Mouse (Mus musculus): ENCODE results near the gene Ovol1. TPM values are rescaled to one million over a fixed set of nuclear protein-coding genes. Genes with fewer than 3 reads are reported as not detected.

The Ovol1 gene
- polyA plus RNA-seq, 1 experiment = not detected

DNA sequence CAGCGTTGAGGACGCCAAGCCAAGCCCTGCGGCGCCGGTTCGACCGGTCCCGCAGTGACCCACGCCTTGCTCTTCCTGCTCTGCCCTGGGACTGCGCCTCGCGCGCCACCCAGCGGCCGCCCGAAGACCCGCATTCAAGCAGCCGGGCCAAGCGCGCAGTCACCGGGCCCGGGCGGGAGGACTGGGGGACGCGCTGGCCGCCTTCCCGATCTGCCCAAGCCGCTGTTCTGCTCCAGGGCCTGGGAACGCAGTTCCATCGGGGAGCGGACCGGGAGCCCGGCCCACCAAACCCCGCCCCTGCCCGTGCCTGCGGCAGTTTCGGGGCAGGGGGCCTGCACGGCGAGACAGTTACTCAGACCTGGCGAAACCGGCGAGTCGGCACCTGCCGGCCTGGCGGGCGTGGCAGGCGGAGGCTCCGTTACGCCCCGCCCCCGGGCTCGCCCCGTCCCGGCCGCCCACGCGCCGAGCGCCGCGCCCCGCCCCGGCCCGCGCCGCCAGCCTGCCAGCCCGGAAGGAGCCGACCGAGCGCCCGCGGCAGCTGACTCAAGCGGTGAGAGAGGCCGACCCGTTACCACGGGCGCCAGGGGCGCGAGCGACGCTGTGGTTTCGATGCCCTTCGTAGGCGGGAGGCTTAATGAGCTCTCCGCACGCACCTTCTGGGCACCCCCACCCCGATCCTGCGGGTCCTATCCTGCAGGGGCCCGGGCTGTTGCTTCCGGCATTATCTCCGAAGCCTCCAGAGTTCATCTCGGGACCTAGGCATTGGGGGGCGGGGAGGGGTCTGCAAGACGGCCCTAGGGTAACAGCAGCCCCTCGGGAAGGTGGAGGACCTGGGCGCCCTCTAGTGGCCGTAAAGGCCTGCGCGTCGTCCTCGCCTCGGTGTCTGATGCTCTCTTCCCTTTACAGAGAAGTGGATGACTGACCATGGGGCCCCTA lies 7.4 kb upstream of the Ovol1 start, which contains the start of gene Ap5b1:
Gene Ap5b1, plus strand, starts transcription at position 492 of the 936 bp plus-strand sequence.
- peaks cover 8% of the 10 kb centered on the region for H3K4me1 ChIP-seq (ENCODE audit: control insufficient read depth, insufficient read depth, low read length)
- WGBS = under 1% methylated on average over 102 of the region's 102 CpGs
- no peaks in the 10 kb centered on the region for H3K27me3 ChIP-seq (ENCODE audit: control insufficient read depth, insufficient read depth, low read length)
- H3K4me3 ChIP-seq (replicated peaks; ENCODE audit: insufficient read depth, low read depth, low read length) = peak within 1 kb of the TSS; percentile 73
- TF ChIP-seq CTCF (IDR thresholded peaks at IDR 0.05; ENCODE audit: borderline replicate concordance, insufficient read depth, low read depth, low read length) (peak; percentile 80), POLR2A (IDR thresholded peaks at IDR 0.05; ENCODE audit: borderline replicate concordance, insufficient read depth, low read length) (peak; percentile 60)
- H3K27ac ChIP-seq (ENCODE audit: insufficient read depth, low read length) = peak within 1 kb of the TSS; percentile 93
- DNase-seq = peak; percentile 93 to 96

DNA sequence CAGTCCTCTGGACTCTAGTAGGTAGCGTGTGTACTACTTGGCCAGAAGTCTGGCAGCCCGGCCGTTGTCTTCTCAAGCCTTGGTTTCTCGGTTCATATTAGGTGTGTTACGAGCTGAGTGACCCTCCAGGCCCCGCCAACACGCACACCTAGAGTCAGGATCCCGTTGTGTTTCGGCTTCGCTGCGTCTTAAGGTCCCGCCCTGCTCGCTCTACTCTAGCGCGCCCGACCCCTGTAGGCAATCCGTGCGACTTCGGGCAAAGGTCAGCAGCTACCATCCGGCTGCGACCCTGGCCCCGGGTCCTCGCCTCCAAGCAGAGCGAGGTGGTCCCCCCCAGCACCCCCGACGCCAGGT lies 6.7 kb upstream of the Ovol1 start:
- Histone ChIP-seq H3K4me3 (replicated peaks; ENCODE audit: insufficient read depth, low read depth, low read length) (peak overlapping the region; percentile 73), H3K27me3 (ENCODE audit: control insufficient read depth, insufficient read depth, low read length) (no peaks in the 10 kb centered on the region), H3K4me1 (ENCODE audit: control insufficient read depth, insufficient read depth, low read length) (peaks cover 8% of the 10 kb centered on the region), H3K27ac (ENCODE audit: insufficient read depth, low read length) (peak overlapping the region; percentile 93)
- TF ChIP-seq CTCF (IDR thresholded peaks at IDR 0.05; ENCODE audit: borderline replicate concordance, insufficient read depth, low read depth, low read length) (no peak), POLR2A (IDR thresholded peaks at IDR 0.05; ENCODE audit: borderline replicate concordance, insufficient read depth, low read length) (no peak)
- under 1% methylated on average over 26 of the region's 26 CpGs for WGBS
- DNase-seq = no peak

DNA sequence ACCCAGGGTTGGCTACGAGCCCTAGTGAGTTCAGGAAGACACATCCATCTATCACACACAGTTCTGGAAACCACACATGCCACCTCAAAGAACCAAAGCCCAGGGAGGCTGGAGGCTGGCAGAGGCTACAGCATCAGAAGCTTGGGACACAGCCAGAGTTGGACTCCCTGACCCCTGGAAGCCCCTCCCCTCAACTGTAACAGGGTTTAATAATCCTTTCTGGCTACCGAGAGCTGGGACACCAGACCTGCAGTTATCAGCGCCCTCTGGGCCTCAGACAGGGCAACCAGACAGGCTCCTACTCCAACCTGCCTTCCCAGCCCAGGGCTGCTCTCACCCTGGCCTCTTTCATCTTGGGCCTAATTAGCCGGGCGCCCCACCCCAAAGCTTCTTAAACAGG lies 5.9 kb upstream of the Ovol1 start:
- no peaks in the 10 kb centered on the region for H3K27me3 ChIP-seq (ENCODE audit: control insufficient read depth, insufficient read depth, low read length)
- H3K4me3 ChIP-seq (replicated peaks; ENCODE audit: insufficient read depth, low read depth, low read length) = no peak overlapping the region
- H3K4me1 ChIP-seq (ENCODE audit: control insufficient read depth, insufficient read depth, low read length) = peaks cover 8% of the 10 kb centered on the region
- TF ChIP-seq CTCF (IDR thresholded peaks at IDR 0.05; ENCODE audit: borderline replicate concordance, insufficient read depth, low read depth, low read length) (no peak), POLR2A (IDR thresholded peaks at IDR 0.05; ENCODE audit: borderline replicate concordance, insufficient read depth, low read length) (no peak)
- no peak overlapping the region for H3K27ac ChIP-seq (ENCODE audit: insufficient read depth, low read length)
- WGBS = 82% methylated on average over 5 of the region's 5 CpGs
- peak in 1 of 2 experiments; percentile 18 for DNase-seq

DNA sequence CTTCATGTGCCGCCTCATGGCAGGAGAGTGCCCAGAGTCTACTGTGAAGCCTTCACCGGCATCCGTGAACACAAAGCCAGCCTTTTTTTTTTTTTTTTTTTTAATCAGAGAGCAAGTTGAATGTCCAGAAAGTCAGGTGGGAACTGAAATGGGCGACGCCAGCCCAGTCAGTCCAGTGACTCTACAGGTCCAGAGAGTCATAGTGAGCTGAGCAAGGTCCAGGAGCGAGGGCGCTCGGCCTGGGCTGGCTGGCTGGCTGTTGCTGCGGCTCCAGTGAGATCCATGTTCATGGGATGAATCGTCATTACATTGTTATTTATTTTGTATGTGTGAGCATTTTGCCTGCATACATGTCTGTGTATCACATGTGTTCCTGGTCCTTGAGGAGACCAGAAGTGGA lies 2.3 kb upstream of the Ovol1 start:
- Histone ChIP-seq H3K27ac (ENCODE audit: insufficient read depth, low read length) (no peak overlapping the region), H3K27me3 (ENCODE audit: control insufficient read depth, insufficient read depth, low read length) (peaks cover 7% of the 10 kb centered on the region; the same call in 1 of the 2 replicates), H3K4me3 (replicated peaks; ENCODE audit: insufficient read depth, low read depth, low read length) (no peak overlapping the region), H3K4me1 (ENCODE audit: control insufficient read depth, insufficient read depth, low read length) (peaks cover 4% of the 10 kb centered on the region; the same call in 1 of the 2 replicates)
- 92% methylated on average over 10 of the region's 10 CpGs for WGBS
- no peak for DNase-seq
- TF ChIP-seq CTCF (IDR thresholded peaks at IDR 0.05; ENCODE audit: borderline replicate concordance, insufficient read depth, low read depth, low read length) (no peak), POLR2A (IDR thresholded peaks at IDR 0.05; ENCODE audit: borderline replicate concordance, insufficient read depth, low read length) (no peak)

DNA sequence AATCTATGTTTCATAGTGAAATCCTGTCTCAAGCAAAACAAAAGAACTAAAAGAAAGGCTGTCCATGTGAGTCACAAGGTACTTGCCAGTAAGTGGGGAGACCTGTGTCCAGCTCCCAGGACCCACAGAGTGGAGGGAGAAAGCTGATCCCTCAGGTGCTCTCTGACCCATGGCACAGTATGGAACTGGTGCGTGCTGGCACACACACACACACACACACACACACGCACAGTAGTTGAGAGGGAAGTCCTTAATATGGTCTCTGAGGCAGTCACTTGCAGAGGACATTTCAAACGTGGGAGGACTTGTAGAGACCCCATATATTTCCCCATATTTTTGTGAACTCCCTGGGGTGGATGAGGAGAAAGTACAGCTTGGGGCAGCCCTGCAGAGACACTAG lies 1.4 kb upstream of the Ovol1 start:
- no peak overlapping the region for H3K4me3 ChIP-seq (replicated peaks; ENCODE audit: insufficient read depth, low read depth, low read length)
- 68% methylated on average over 3 of the region's 3 CpGs for WGBS
- peaks cover 4% of the 10 kb centered on the region; the same call in 1 of the 2 replicates for H3K4me1 ChIP-seq (ENCODE audit: control insufficient read depth, insufficient read depth, low read length)
- DNase-seq = no peak
- no peak for TF ChIP-seq POLR2A (IDR thresholded peaks at IDR 0.05; ENCODE audit: borderline replicate concordance, insufficient read depth, low read length)
- no peak for TF ChIP-seq CTCF (IDR thresholded peaks at IDR 0.05; ENCODE audit: borderline replicate concordance, insufficient read depth, low read depth, low read length)
- H3K27ac ChIP-seq (ENCODE audit: insufficient read depth, low read length) = no peak overlapping the region
- H3K27me3 ChIP-seq (ENCODE audit: control insufficient read depth, insufficient read depth, low read length) = peaks cover 7% of the 10 kb centered on the region; the same call in 1 of the 2 replicates

DNA sequence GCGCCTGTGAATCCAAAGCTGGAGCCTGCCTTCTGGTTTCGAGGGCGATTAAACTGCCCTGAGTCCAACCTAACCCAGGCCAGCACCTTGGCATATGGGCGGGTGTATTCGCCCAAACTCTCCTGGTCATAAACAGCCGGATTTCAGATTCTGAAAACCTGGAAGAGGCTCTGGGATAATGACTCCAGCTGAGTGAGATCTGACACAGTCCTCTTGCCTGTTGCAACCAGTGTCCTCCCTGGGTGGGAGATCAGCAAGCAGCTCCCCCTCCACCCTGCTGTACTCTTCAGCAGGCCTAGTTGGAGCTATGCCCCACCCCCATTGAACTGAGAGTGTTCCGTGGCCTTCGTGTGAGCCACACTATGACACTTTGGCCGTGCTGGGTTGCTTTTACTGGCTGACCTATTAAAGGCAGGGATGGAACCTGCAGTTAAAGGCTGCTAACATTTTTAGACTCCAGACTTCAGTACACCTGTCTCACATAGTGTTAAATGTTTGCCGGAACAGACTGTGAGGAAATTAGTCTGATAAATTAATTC lies 875 bp upstream of the Ovol1 start:
- H3K4me3 ChIP-seq (replicated peaks; ENCODE audit: insufficient read depth, low read depth, low read length) = no peak overlapping the region
- WGBS = 31% methylated on average over 10 of the region's 10 CpGs

DNA sequence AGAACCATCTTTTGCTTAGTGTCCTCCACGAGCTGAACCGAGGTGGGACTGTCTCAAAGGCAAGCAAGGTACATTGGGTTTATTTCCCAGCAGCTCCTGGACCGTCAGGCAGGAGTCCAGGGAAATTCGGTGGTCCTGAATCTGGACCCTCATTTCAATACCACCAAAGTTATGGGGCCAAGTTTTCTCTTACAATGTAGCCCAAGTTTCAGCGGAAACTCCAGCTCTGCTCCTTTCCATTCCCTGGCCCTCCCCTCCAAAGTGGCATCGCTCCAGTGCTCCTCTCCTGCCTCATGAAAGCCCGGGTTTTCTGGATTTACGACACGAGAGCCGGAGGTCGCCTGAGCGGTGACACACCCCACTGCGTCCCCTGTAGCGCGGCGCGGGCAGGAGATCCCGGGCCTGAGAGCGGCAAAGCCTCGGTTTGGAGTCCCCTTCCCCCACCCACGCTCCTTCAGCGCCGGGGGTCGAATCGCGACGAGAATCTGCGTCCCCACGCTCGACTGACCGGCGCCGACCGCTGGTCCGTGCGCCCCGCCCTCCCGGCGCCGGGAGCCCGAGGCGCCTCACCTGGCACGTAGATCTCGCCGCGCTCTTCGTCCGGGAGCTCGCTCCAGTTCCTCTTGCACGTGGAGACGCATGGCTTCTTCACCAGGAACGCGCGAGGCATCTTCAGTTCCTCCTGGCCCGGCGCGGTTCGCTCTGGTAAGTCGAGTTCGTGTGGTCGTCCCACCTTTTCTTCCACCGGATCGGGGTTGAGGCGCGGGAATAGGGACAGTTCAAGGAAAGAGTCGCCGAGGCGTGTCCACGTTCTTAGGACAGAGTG lies 602 bp downstream of the Ovol1 start:
- H3K4me3 ChIP-seq (replicated peaks; ENCODE audit: insufficient read depth, low read depth, low read length) = peak overlapping the region; percentile 30
- TF ChIP-seq CTCF (IDR thresholded peaks at IDR 0.05; ENCODE audit: borderline replicate concordance, insufficient read depth, low read depth, low read length) = no peak
- no peak for TF ChIP-seq POLR2A (IDR thresholded peaks at IDR 0.05; ENCODE audit: borderline replicate concordance, insufficient read depth, low read length)
- DNase-seq = no peak
- peaks cover 7% of the 10 kb centered on the region; the same call in 1 of the 2 replicates for H3K27me3 ChIP-seq (ENCODE audit: control insufficient read depth, insufficient read depth, low read length)
- 1% methylated on average over 69 of the region's 69 CpGs for WGBS
- 0 out of 2 replicates have a peak, but pooled peaks cover 4% of the 10 kb centered on the region for H3K4me1 ChIP-seq (ENCODE audit: control insufficient read depth, insufficient read depth, low read length)
- H3K27ac ChIP-seq (ENCODE audit: insufficient read depth, low read length) = no peak overlapping the region

More for the DNA sequence above, 875 bp upstream of the Ovol1 start:
- TF ChIP-seq POLR2A (IDR thresholded peaks at IDR 0.05; ENCODE audit: borderline replicate concordance, insufficient read depth, low read length) = no peak
- no peak for TF ChIP-seq CTCF (IDR thresholded peaks at IDR 0.05; ENCODE audit: borderline replicate concordance, insufficient read depth, low read depth, low read length)
- peaks cover 7% of the 10 kb centered on the region; the same call in 1 of the 2 replicates for H3K27me3 ChIP-seq (ENCODE audit: control insufficient read depth, insufficient read depth, low read length)
- no peak overlapping the region for H3K27ac ChIP-seq (ENCODE audit: insufficient read depth, low read length)
- no peak for DNase-seq
- H3K4me1 ChIP-seq (ENCODE audit: control insufficient read depth, insufficient read depth, low read length) = 0 out of 2 replicates have a peak, but pooled peaks cover 4% of the 10 kb centered on the region

All from cerebellum, adult 2 months (tissue).